Mouse (Mus musculus) G1E (cell line): ENCODE results near the gene Zbtb22. TPM values are rescaled to one million over a fixed set of nuclear protein-coding genes. Genes with fewer than 3 reads are reported as not detected.
"Not testable (repeated sequence)": the region's sequence is repeated elsewhere in the genome, so short reads cannot be mapped to it uniquely, and the experiment has no call there.

ENCODE experiments used
- ATAC-seq: 2 replicates; pipeline ENCODE4 v1.8.0; 2016; ENCODE audit warnings: mild to moderate bottlenecking; ENCODE audit not compliant: insufficient number of reproducible peaks, poor library complexity, low FRiP score, severe bottlenecking; ENCODE audit errors: extremely low read depth
- DNase-seq: peaks from one replicate; pipeline ENCODE4 v3.0.0; 2012; ENCODE audit warnings: low spot score
- H3K27me3 ChIP-seq: 2 replicates; pipeline ENCODE4 v1.6.1; 2012; ENCODE audit warnings: mild to moderate bottlenecking, low read length, inconsistent platforms; ENCODE audit not compliant: insufficient read depth
- H3K36me3 ChIP-seq: replicated peaks from 2 replicates; pipeline ENCODE3; 2012; ENCODE audit warnings: mild to moderate bottlenecking, inconsistent platforms
- H3K4me1 ChIP-seq: 2 replicates; pipeline ENCODE4 v1.6.1; 2012; ENCODE audit warnings: low read depth, low read length, inconsistent platforms, mixed read lengths; ENCODE audit not compliant: insufficient read depth
- H3K4me3 ChIP-seq: 2 replicates; pipeline ENCODE4 v1.5.1; 2012; ENCODE audit warnings: low read depth, mild to moderate bottlenecking, inconsistent platforms, low read length, moderate library complexity, mixed read lengths
- H3K9me3 ChIP-seq: replicated peaks from 2 replicates; pipeline ENCODE4 v1.6.1; 2012; ENCODE audit warnings: inconsistent platforms
- CTCF ChIP-seq: IDR thresholded peaks from 2 replicates; pipeline ENCODE4 v1.5.1; 2012; ENCODE audit warnings: low read depth, low read length, inconsistent platforms, mixed read lengths
- GATA1 ChIP-seq: IDR thresholded peaks from 2 replicates; pipeline ENCODE4 v1.6.1; 2012; ENCODE audit warnings: borderline replicate concordance, low read length, inconsistent platforms, mixed read lengths
- GATA2 ChIP-seq: IDR thresholded peaks from 2 replicates; pipeline ENCODE4 v1.6.1; 2012; ENCODE audit warnings: low read depth, low read length, inconsistent platforms, borderline replicate concordance
- POLR2AphosphoS5 ChIP-seq: IDR thresholded peaks from 2 replicates; pipeline ENCODE4 v1.6.1; 2012; ENCODE audit warnings: low read depth, low read length, inconsistent platforms; ENCODE audit not compliant: insufficient replicate concordance
- TAL1 ChIP-seq: conservative IDR thresholded peaks from 2 replicates; pipeline ENCODE4 v1.6.1; 2012; ENCODE audit warnings: low read depth, low read length, inconsistent platforms, mixed read lengths
- polyA plus RNA-seq: library from polyadenylated mRNA; stranded (reverse); fragments of >175 nt; gene quantifications from 2 replicates; pipeline ENCODE4 v1.2.3, GENCODE M21; 2012
- total RNA-seq, 2 experiments: library from RNA; stranded (forward) in 1 of 2; stranded (reverse) in 1 of 2; fragments of 200-1000 nt in 1 of 2; fragments of >200 nt in 1 of 2; fragmentation: Nextera tagmentation in 1 of 2; gene quantifications; 2 replicates each; pipeline ENCODE4 v1.2.3; 2014 to 2017

Zbtb22 gene
- total and polyA plus RNA-seq, 3 experiments = 15.8 to 42.1 (median 19.7) TPM

DNA sequence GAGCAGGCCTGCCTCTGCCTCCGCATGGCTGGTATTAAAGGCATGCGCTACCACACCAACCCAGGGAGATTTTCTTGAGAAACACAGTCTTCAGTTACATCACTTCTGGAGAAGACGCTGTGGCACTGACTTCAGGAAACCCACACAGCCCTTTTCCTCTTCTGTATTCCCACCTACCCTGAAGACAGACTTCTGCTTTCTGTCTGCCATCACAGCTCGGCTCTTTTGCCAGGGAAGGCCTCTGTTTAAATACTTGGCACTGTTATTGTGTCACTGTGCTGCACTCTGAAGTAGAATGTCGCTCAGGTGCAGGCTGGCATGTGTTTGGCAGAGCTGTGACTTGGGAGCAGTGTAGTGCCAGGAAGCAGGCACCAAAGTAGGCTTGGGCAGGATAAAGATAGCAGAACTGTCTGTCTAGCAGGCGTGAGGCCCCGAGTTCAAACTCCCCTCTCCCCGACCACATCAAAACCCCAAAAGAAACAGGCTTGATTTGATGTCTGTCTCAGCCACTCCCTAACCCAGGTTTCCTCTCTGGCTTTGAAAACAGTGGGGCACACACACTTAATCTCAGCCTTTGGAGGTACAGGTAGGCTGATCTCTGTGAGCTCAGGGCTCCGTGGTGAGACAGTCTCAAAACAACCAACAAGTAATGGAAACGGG, 31.9 kb downstream of the Zbtb22 start:
- no peak for TF ChIP-seq GATA2
- no peak for TF ChIP-seq CTCF
- no peak for TF ChIP-seq POLR2AphosphoS5
- no peak for TF ChIP-seq TAL1
- no peak for TF ChIP-seq GATA1
- H3K9me3 ChIP-seq = no peaks in the 10 kb centered on the region
- H3K4me1 ChIP-seq = peaks cover 71% of the 10 kb centered on the region
- peaks cover 97% of the 10 kb centered on the region for H3K36me3 ChIP-seq
- no peaks in the 10 kb centered on the region for H3K27me3 ChIP-seq
- no peak overlapping the region for H3K4me3 ChIP-seq
- ATAC-seq (no peak), DNase-seq (no peak)

DNA sequence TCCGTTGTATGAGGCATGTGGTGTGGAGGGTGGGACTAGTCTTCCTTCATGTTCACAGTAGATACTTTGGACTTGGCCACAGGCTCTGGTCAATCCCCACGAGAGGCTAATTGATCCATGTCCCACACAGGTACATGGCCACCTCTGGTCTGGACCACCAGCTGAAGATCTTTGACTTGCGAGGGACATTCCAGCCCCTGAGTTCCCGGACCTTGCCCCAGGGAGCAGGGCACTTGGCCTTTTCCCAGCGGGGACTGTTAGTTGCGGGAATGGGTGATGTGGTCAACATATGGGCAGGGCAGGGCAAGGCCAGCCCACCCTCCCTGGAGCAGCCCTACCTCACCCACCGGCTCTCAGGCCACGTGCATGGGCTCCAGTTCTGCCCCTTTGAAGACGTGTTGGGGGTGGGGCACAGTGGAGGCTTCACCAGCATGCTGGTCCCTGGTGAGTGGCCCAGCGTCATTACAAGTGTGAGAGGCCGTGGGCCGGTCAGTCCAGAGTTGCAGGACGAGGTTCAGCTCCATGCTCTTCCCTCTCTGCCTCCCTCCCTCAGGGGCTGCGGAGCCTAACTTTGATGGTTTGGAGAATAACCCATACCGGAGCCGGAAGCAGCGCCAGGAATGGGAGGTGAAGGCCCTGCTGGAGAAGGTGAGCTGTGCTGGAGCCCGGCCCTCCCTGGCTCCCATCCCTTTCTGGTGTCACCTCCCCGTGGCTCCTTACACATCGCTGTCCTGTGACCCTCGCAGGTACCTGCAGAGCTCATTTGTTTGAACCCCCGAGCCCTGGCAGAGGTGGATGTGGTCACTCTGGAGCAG, 32.6 kb downstream of the Zbtb22 start:
- Histone ChIP-seq H3K9me3 (no peaks in the 10 kb centered on the region), H3K36me3 (peaks cover 97% of the 10 kb centered on the region), H3K4me1 (peaks cover 71% of the 10 kb centered on the region), H3K27me3 (no peaks in the 10 kb centered on the region), H3K4me3 (no peak overlapping the region; the same call in 1 of the 2 replicates)
- ATAC-seq (no peak), DNase-seq (no peak)
- TF ChIP-seq POLR2AphosphoS5 = no peak
- TF ChIP-seq TAL1 = no peak
- no peak for TF ChIP-seq GATA1
- TF ChIP-seq CTCF = no peak
- no peak for TF ChIP-seq GATA2

DNA sequence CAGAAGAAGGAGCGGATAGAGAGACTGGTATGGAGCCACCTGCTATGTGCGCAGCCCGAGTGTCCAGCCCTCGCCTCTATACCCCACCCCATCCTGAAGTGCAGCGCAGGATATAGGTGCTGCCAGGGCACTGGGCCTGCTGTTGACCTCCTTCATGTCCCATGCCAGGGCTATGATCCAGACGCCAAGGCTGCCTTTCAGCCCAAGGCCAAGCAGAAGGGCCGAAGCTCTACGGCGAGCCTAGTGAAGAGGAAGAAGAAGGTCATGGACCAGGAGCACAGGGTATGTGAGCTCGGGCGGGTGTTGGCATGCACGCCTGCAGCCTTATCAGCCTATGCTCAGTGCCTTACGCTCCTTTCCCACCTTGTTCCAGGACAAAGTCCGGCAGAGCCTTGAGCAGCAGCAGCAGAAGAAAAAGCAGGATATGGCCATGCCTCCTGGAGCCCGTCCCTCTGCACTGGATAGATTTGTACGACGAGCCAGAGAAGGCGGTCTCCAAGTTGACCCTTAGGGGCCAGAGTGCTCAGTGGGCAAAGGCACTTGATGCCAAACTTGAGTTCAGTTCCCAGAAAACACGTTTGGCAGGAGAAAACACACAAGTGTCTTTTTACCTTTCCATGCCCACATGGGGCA, 33.3 kb downstream of the Zbtb22 start:
- ATAC-seq (no peak), DNase-seq (no peak)
- peaks cover 98% of the 10 kb centered on the region for H3K36me3 ChIP-seq
- peaks cover 70% of the 10 kb centered on the region for H3K4me1 ChIP-seq
- no peak for TF ChIP-seq GATA1
- TF ChIP-seq POLR2AphosphoS5 = no peak
- no peak for TF ChIP-seq GATA2
- TF ChIP-seq TAL1 = no peak
- TF ChIP-seq CTCF = no peak
- no peaks in the 10 kb centered on the region for H3K27me3 ChIP-seq
- no peak overlapping the region; the same call in 1 of the 2 replicates for H3K4me3 ChIP-seq
- no peaks in the 10 kb centered on the region for H3K9me3 ChIP-seq

DNA sequence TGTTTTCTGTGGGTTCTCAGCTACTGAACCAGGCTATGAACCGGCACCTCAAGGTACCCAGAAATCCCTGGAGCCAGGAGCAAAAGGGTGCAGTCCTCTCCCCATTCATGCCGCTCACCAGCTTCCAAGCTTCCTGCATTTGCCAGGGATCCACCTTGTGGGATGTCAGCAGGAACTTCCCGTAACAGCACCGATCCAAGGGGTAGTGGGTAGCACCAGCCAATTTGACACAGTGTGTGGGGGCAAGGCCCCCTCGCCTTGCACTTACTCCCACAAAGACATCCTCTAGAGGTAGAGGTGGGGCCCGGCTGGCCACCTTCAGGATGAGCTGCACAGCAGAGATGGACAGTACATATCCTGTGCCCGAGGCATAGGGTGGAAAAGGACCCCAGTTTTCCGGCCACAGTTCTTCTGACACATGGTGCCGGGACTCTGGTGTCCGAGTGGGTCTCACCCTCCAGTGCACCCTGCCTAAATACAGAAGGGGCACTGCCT, 34.5 kb downstream of the Zbtb22 start:
- Histone ChIP-seq H3K36me3 (peaks cover 98% of the 10 kb centered on the region), H3K4me3 (peak overlapping the region; percentile 93; the same call in 1 of the 2 replicates), H3K27me3 (no peaks in the 10 kb centered on the region), H3K9me3 (no peaks in the 10 kb centered on the region), H3K4me1 (peaks cover 64% of the 10 kb centered on the region)
- TF ChIP-seq CTCF = no peak
- TF ChIP-seq GATA2 = no peak
- no peak for TF ChIP-seq GATA1
- TF ChIP-seq POLR2AphosphoS5 = no peak
- no peak for TF ChIP-seq TAL1
- ATAC-seq (no peak), DNase-seq (no peak)

DNA sequence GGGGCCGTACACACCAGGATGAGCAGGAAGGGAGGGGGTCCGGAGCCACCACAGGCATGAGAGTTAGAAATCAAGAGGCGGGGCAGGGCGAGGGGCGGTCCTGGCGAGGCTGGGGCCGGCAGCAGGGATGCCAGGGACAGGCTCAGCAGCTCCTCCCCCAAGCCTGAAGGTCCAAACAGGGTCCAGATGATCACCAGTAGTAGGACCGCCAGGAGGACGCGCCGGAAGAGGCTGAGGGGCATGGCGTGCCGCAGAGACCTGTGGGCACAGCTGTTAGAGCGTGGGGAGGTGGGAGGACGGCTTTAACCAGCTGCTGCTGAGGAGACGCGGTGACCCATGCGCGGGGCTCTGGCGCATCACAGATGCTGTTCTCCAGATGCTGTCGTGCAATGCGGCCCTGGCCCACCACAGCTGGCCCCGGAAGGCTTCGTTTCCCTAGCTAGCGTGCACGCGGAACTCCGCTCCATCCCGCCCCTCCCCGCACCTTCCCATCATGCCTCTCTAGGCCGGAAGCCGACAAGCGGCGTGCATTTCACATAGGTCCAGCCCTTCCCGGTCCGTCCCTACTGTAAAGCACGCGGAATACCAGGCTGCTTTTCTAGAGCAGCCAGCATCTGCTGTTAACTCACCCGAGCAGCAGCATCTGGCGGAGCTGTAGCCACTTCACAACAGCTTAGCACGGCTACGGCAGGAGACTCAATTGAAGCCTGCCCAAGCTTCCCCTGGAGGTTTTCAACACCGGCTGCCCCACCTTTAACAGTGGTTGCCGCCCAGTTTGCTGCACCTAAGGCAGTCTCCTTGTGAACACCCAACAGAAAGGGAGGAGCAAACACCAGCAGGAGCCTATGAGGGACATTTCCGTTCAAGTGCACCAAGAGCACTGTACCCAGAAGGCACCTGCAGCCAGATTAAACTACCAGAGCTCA, 35.6 kb downstream of the Zbtb22 start, which contains the start of gene B3galt4:
Gene B3galt4, minus strand, starts transcription at position 468 of the 926 bp plus-strand sequence.
- TF ChIP-seq GATA1 = no peak
- no peak for TF ChIP-seq GATA2
- TF ChIP-seq POLR2AphosphoS5 = peak; percentile 97
- no peaks in the 10 kb centered on the region for H3K9me3 ChIP-seq
- no peaks in the 10 kb centered on the region for H3K27me3 ChIP-seq
- peak; percentile 50 for ATAC-seq
- H3K4me3 ChIP-seq = peak within 1 kb of the TSS; percentile 93
- H3K36me3 ChIP-seq = peaks cover 88% of the 10 kb centered on the region
- H3K4me1 ChIP-seq = peaks cover 64% of the 10 kb centered on the region
- DNase-seq = peak; percentile 56

DNA sequence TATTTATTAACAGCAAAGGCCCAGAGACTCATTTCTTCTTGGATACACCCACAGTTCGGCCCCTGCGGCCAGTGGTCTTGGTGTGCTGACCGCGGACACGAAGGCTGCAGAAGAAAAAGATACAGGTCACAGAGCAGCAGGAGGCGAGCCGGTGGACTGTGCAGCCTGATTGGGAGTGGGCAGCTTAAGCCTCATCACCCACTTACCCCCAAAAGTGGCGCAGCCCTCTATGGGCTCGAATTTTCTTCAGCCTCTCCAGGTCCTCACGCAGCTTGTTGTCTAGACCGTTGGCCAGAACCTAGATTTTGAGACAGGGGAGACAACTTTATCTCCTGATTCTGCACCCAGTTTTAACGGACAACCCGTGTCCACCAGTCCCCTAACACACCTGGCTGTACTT, 36.3 kb downstream of the Zbtb22 start:
- not testable (repeated sequence) for H3K9me3 ChIP-seq, DNase-seq, H3K27me3 ChIP-seq, ATAC-seq
- peak overlapping the region; percentile 93 for H3K4me3 ChIP-seq
- peaks cover 81% of the 10 kb centered on the region for H3K36me3 ChIP-seq
- peaks cover 69% of the 10 kb centered on the region for H3K4me1 ChIP-seq
